Mouse (Mus musculus) lung, adult 2 months (tissue): Measurements from ENCODE around the gene Rimkla. TPM values are rescaled to one million over a fixed set of nuclear protein-coding genes. Genes with fewer than 3 reads are reported as not detected.

Source experiments
- DNase-seq: peaks from one replicate; pipeline ENCODE4 v3.0.0; 2022
- H3K4me1 ChIP-seq: fragments of 200-500 bp; 2 replicates; pipeline ENCODE4 v1.6.1; 2011; ENCODE audit warnings: low read length; ENCODE audit not compliant: control insufficient read depth, insufficient read depth
- H3K4me3 ChIP-seq: fragments of 200-500 bp; replicated peaks from 2 replicates; pipeline ENCODE3; 2011; ENCODE audit warnings: low read depth, mild to moderate bottlenecking, control low read depth, low read length; ENCODE audit errors: extremely low read depth
- CTCF ChIP-seq: fragments of 200-500 bp; IDR thresholded peaks from 2 replicates; pipeline ENCODE4 v1.5.1; 2011; ENCODE audit warnings: mild to moderate bottlenecking, low read length, control low read depth; ENCODE audit not compliant: insufficient read depth
- POLR2A ChIP-seq: fragments of 200-500 bp; IDR thresholded peaks from 2 replicates; pipeline ENCODE4 v1.6.1; 2011; ENCODE audit warnings: low read depth, mild to moderate bottlenecking, control low read depth, low read length, borderline replicate concordance; ENCODE audit errors: extremely low read depth
- WGBS: fragments of 180-500 bp; shearing (Covaris S2); methylation state at CpG from one replicate; pipeline ENCODE4 v1.1.7; 2018; 5-methylcytosine and 5-hydroxymethylcytosine counted together
- polyA plus RNA-seq: library from polyadenylated mRNA; depleted of rRNA; stranded (reverse); fragments of >200 nt; gene quantifications from 2 replicates; pipeline ENCODE4 v1.2.3, GENCODE M21; 2012

Rimkla gene
- polyA plus RNA-seq, 1 experiment = 0.14 TPM

DNA sequence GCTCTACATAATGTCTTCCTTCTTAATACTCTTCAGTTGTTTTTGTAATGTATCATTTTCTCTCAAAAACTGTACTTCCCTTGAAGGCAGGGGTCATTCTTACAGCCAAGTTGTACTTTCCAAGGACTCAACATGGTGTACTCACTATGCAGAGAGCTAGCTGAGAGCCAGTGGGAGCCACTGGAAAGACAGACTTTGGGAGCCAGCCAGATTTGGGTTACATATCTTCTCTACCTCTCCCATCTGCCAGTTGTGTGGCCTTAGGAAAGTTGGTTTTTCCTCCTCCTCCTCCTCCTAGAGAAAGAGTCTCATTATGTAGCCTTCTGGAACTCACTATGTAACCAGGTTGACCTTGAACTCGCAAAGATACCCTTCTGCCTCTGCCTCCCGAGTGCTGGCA is 32.0 kb upstream of the Rimkla start:
- 84% methylated on average over 2 of the region's 2 CpGs for WGBS
- TF ChIP-seq CTCF (no peak), POLR2A (no peak)
- Histone ChIP-seq H3K4me3 (no peak overlapping the region), H3K4me1 (no peaks in the 10 kb centered on the region)
- DNase-seq = no peak

- DNase-seq = no peak
- 79% methylated on average over 1 of the region's 1 CpGs for WGBS
- TF ChIP-seq CTCF (no peak), POLR2A (no peak)
- no peaks in the 10 kb centered on the region for H3K4me1 ChIP-seq
- no peak overlapping the region for H3K4me3 ChIP-seq
These were observed 31.6 kb upstream of the Rimkla start for GRCm38 (mm10) chr4:119524010-119524409.

DNA sequence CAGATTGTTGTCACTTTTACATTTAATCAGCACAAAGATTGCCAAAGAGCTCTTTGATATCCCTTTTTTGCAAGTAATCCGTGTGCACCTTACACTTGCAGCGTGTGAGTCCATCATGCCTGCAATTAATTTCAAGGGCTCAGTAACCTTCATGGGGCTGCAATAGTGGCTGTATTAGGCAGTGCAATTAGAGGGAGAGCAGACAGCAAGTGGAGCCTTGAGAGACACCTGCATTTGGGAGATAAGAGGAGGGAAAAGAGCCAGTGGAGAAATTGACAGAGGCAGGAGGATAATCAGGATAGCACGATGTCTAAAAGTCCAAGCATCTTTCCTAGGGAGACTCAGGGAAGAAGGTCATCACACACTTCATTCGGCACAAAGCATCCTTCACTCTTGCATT is 31.1 kb upstream of the Rimkla start:
- Histone ChIP-seq H3K4me1 (no peaks in the 10 kb centered on the region), H3K4me3 (no peak overlapping the region)
- TF ChIP-seq POLR2A (no peak), CTCF (no peak)
- 72% methylated on average over 4 of the region's 4 CpGs for WGBS
- no peak for DNase-seq

DNA sequence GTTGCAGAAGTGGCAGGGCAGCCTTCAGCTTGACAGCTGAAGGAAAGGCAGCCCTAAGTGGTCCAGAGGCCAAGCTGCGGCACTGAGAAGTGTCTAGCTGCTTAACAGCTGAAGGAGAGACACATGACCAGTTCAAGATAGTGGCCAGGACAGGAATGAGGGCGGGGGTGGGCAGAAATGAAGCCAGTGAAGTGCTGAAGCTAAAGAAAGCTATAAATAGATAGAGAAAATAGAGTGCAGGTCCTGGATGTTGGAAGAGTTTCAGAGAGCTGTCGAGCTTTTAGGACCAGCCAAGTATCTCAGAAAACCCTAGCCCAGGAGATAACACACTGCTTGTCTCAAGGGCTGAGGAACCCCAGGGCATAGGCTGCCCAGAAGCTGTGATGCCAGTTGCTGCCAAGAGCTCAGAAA is 20.3 kb upstream of the Rimkla start:
- no peak overlapping the region for H3K4me3 ChIP-seq
- TF ChIP-seq POLR2A (no peak), CTCF (no peak)
- 35% methylated on average over 3 of the region's 3 CpGs for WGBS
- H3K4me1 ChIP-seq = peaks cover 5% of the 10 kb centered on the region; the same call in 1 of the 2 replicates
- DNase-seq = peak; percentile 15

GRCm38 (mm10) chr4:119511591-119511990 is 19.2 kb upstream of the Rimkla start:
- TF ChIP-seq CTCF = no peak
- TF ChIP-seq POLR2A = no peak
- Histone ChIP-seq H3K4me3 (no peak overlapping the region), H3K4me1 (peaks cover 5% of the 10 kb centered on the region; the same call in 1 of the 2 replicates)
- whole genome bisulfite sequencing = 75% methylated on average over 2 of the region's 2 CpGs
- no peak for DNase-seq

- TF ChIP-seq CTCF (no peak), POLR2A (no peak)
- no peak for DNase-seq
- Histone ChIP-seq H3K4me3 (no peak overlapping the region), H3K4me1 (no peaks in the 10 kb centered on the region)
- WGBS = 65% methylated on average over 5 of the region's 5 CpGs
These were observed 6.0 kb upstream of the Rimkla start for GRCm38 (mm10) chr4:119498319-119498848.

DNA sequence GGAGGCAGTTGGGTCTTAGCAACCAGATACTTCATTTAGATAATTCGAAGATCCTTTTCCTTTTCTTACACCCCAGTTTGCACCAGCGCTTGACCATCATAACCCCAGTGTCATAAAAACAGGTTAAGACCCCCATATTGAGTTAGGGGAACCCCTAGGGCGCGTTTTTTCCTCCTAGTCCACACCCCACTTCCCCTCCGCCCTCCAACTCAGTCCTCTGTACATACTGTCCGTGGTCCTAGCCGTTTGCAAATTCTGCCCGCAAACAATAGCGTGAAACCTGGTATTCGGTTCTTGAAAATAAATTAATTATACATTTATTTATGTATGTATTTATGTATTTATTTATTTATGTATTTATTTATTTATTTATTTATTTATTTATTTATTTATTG is 502 bp upstream of the Rimkla start:
- TF ChIP-seq CTCF (no peak), POLR2A (no peak)
- no peak overlapping the region for H3K4me3 ChIP-seq
- H3K4me1 ChIP-seq = no peaks in the 10 kb centered on the region
- no peak for DNase-seq
- WGBS = 43% methylated on average over 10 of the region's 10 CpGs

DNA sequence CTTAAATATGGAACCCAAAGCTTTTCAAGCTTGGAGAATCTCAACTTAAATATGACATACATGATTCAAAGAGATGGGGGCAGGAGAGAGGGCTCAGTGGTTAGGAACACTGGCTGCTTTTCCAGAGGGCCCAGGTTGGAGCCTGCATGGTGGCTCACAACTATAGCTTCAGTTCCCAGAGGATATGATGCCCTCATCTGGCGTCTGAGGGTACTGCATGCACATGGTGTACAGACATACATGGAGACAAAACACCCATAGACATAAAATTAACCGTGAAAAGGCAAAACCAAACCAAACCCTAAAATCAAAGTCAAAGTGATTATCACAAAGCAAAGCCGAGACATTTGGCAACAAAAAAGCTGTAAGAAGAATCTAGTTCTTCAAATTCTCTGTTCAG is 1.6 kb downstream of the Rimkla start:
- no peak for TF ChIP-seq POLR2A
- 0 out of 2 replicates have a peak, but pooled peaks have one; percentile 12 for TF ChIP-seq CTCF
- Histone ChIP-seq H3K4me3 (no peak overlapping the region), H3K4me1 (no peaks in the 10 kb centered on the region)
- WGBS = 77% methylated on average over 3 of the region's 3 CpGs
- no peak for DNase-seq

GRCm38 (mm10) chr4:119489666-119490065 is 2.8 kb downstream of the Rimkla start:
- 85% methylated on average over 10 of the region's 10 CpGs for WGBS
- no peak for TF ChIP-seq CTCF
- TF ChIP-seq POLR2A = no peak
- Histone ChIP-seq H3K4me1 (no peaks in the 10 kb centered on the region), H3K4me3 (no peak overlapping the region)
- DNase-seq = no peak

DNA sequence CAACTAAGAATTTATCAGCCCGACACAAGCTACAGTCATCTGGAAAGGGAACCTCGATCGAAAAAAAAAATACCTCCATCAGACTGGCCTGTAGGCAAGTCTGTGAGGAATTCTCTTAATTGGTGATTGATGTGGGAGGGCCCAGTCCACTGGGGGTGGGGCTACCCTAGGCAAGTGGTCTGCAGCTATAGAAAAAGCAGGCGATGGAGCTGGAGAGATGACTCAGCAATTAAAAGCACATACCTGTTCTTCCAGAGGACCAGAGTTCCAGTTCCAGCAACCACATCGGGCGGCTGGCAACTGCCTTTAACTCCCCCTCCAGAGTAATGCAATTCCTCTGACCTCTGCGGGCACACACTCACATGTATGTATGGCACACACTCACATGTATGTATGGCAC is 7.5 kb downstream of the Rimkla start:
- Histone ChIP-seq H3K4me3 (no peak overlapping the region), H3K4me1 (no peaks in the 10 kb centered on the region)
- WGBS = 69% methylated on average over 7 of the region's 7 CpGs
- TF ChIP-seq POLR2A (no peak), CTCF (no peak)
- no peak for DNase-seq
